Mouse (Mus musculus): ENCODE measurements at regions not wholly inside any gene's neighbourhood (a gene's known extent, or its start where the extent isn't known, plus 50 kb on each side); places are given as distances from the start of the nearest gene placed in this dataset.

- H3K27ac ChIP-seq, result no peak overlapping the region
- H3K9ac ChIP-seq, result no peak overlapping the region
- no peak overlapping the region for H3K4me2 ChIP-seq
- ATAC-seq (replicated peaks; ENCODE audit: low FRiP score), result no peak
- no peaks in the 10 kb centered on the region for H3K9me3 ChIP-seq (replicated peaks)
- H3K4me1 ChIP-seq, result no peaks in the 10 kb centered on the region
- H3K36me3 ChIP-seq, result no peaks in the 10 kb centered on the region
- no peaks in the 10 kb centered on the region for H3K27me3 ChIP-seq
- no peak overlapping the region for H3K4me3 ChIP-seq (replicated peaks)
- 70% methylated on average over 2 of the region's 2 CpGs for WGBS
Measured at GRCm38 (mm10) chr1:127062430-127062829, 142.4 kb upstream of the Mgat5 start.

DNA sequence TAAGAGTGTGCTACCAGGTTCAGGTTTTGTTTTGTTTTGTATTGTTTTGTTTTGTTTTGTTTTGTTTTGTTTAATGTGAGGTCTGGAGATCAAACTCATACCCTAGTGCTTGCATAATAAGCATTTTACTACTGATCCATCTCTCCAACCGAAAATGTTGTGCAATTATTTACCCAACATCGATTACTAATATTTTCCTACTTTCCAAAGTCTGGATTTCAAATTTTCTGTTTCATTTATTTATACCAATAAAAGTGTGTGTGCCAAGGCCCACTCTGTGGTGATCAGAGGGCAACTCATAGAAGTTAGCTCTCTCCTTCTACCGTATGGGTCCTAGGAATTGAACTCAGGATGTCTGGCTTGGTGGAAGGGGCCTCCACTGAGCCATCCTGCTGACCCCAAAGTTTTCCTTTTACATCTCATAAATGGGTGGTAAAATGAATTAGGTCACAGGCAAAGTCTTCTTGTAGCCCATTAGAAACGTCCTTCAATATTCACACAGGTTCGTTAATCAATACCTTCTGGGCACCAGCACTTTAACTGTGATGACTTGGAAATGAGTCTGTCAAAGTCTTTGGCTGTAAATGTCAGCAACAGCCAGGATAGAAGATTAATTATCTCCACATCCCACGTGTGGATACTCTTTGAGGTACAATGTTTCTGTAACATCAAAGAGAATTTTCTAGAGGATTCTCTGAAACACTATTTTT is 158.9 kb upstream of the Mgat5 start:
- H3K27ac ChIP-seq, result no peak overlapping the region
- no peaks in the 10 kb centered on the region for H3K36me3 ChIP-seq
- H3K4me3 ChIP-seq (replicated peaks), result no peak overlapping the region
- H3K9me3 ChIP-seq (replicated peaks), result no peaks in the 10 kb centered on the region
- H3K4me2 ChIP-seq, result no peak overlapping the region
- no peak overlapping the region for H3K9ac ChIP-seq
- no peak for ATAC-seq (replicated peaks; ENCODE audit: low FRiP score)
- H3K27me3 ChIP-seq, result no peaks in the 10 kb centered on the region
- 62% methylated on average over 6 of the region's 6 CpGs for WGBS
- H3K4me1 ChIP-seq, result no peaks in the 10 kb centered on the region

- Histone ChIP-seq H3K9ac (no peak overlapping the region), H3K36me3 (no peaks in the 10 kb centered on the region), H3K27me3 (no peaks in the 10 kb centered on the region), H3K4me3 (replicated peaks) (no peak overlapping the region), H3K27ac (no peak overlapping the region), H3K4me1 (peaks cover 13% of the 10 kb centered on the region), H3K9me3 (replicated peaks) (no peaks in the 10 kb centered on the region), H3K4me2 (no peak overlapping the region)
- no peak for ATAC-seq (replicated peaks; ENCODE audit: low FRiP score)
- 95% methylated on average over 2 of the region's 2 CpGs for WGBS
Measured at GRCm38 (mm10) chr1:127034748-127035147, 170.1 kb upstream of the Mgat5 start.

DNA sequence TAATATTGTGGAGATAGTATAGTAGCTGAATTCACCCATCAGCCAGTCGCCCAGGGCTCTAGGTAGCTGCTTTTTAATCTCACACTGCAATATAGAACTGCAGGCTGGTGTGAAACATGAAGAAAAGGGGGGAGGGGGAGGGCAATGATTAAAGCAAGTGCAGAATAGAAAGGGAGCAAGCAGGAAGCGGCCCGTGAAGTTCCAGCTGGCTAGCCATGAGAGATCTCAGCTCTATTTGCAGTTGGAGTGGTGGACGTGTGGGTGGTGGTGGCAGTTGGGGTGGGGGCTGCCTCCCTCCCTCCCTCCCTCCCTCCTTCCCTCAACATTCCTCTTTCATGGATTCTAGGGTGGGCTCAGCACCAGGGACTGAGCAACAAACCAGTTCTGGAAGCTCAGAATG is 173.3 kb upstream of the Mgat5 start:
- H3K36me3 ChIP-seq, result no peaks in the 10 kb centered on the region
- no peak overlapping the region for H3K27ac ChIP-seq
- no peak overlapping the region for H3K9ac ChIP-seq
- 14% methylated on average over 4 of the region's 4 CpGs for WGBS
- ATAC-seq (replicated peaks; ENCODE audit: low FRiP score), result peak; percentile 94
- no peak overlapping the region for H3K4me2 ChIP-seq
- no peaks in the 10 kb centered on the region for H3K27me3 ChIP-seq
- H3K4me1 ChIP-seq, result peaks cover 13% of the 10 kb centered on the region
- H3K4me3 ChIP-seq (replicated peaks), result no peak overlapping the region
- no peaks in the 10 kb centered on the region for H3K9me3 ChIP-seq (replicated peaks)

GRCm38 (mm10) chr1:127028872-127029497 is 175.8 kb upstream of the Mgat5 start:
- Histone ChIP-seq H3K9ac (no peak overlapping the region), H3K4me1 (peaks cover 13% of the 10 kb centered on the region), H3K4me2 (no peak overlapping the region), H3K27me3 (no peaks in the 10 kb centered on the region), H3K27ac (no peak overlapping the region), H3K4me3 (replicated peaks) (no peak overlapping the region), H3K9me3 (replicated peaks) (no peaks in the 10 kb centered on the region), H3K36me3 (no peaks in the 10 kb centered on the region)
- ATAC-seq (replicated peaks; ENCODE audit: low FRiP score), result no peak
- 65% methylated on average over 1 of the region's 1 CpGs for WGBS

DNA sequence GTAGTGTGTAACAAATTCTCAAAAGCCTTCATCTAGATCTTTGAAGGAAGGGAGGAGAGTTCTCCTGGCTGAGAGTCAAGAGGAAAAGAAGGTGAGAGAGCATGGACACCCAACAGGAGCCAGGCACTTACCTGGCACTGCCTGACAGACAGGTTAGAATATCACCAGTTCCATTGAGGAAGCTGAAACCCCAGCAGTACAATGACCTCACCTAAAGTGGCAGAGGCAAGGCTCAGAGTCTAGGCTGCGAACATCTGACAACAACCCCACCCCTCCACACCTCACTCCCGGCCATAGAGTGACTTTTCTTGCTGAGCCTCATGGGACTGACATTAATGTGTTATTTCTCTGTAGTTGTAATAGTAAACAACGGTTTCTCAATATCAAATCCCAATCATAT is 181.7 kb upstream of the Mgat5 start:
- Histone ChIP-seq H3K36me3 (no peaks in the 10 kb centered on the region), H3K27ac (no peak overlapping the region), H3K9ac (no peak overlapping the region), H3K27me3 (no peaks in the 10 kb centered on the region), H3K9me3 (replicated peaks) (no peaks in the 10 kb centered on the region), H3K4me2 (no peak overlapping the region), H3K4me1 (no peaks in the 10 kb centered on the region), H3K4me3 (replicated peaks) (no peak overlapping the region)
- 76% methylated on average over 3 of the region's 3 CpGs for WGBS
- no peak for ATAC-seq (replicated peaks; ENCODE audit: low FRiP score)

DNA sequence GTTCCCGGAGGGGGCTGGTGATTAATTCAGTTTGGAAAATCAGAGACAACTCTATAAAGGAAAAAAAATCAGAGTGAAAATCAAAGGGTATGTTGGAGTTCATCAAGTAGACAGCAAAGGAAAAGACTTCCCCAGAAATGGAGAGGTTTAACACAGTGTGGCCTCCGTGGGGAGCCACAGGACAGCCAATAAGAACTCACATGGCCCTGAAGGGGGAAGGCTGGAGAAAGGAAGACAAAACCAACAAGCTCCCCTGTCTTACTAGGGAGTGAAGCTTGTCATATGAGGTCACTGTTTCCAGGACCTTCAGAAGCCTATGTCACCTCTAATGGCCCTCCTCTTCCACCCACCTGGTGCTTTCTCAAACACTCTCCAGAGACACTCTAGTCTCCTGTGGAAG is 187.1 kb upstream of the Nckap5 start:
- no peak overlapping the region for H3K27ac ChIP-seq

DNA sequence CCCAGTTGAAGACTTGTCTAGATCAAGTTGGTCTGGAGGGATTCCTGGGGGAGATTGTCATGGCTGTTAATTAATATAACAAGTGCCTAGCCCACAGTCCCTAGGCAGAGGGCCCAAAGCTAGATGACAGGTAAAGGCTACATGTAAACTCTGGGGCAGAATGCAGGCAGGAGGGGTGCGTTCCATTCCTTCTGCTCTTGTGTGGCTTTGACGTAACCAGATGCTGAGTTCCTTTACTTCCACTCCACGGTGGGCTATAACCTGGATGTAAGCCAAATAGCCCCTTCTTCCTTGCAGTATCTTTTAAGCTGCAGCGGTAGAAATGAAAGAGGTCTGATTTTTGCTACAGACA is 185.3 kb upstream of the Nckap5 start:
- no peaks in the 10 kb centered on the region for H3K27me3 ChIP-seq
- 73% methylated on average over 4 of the region's 4 CpGs for WGBS
- H3K9ac ChIP-seq, result no peak overlapping the region
- H3K4me2 ChIP-seq, result no peak overlapping the region
- ATAC-seq (replicated peaks; ENCODE audit: low FRiP score), result no peak
- no peaks in the 10 kb centered on the region for H3K36me3 ChIP-seq
- H3K4me1 ChIP-seq, result 0 out of 2 replicates have a peak, but pooled peaks cover 7% of the 10 kb centered on the region
- no peak overlapping the region for H3K27ac ChIP-seq
- H3K9me3 ChIP-seq (replicated peaks), result no peaks in the 10 kb centered on the region
- H3K4me3 ChIP-seq (replicated peaks), result no peak overlapping the region

More for the DNA sequence above, 187.1 kb upstream of the Nckap5 start:
- Histone ChIP-seq H3K9me3 (replicated peaks) (no peaks in the 10 kb centered on the region), H3K27me3 (no peaks in the 10 kb centered on the region), H3K9ac (no peak overlapping the region), H3K4me1 (0 out of 2 replicates have a peak, but pooled peaks cover 7% of the 10 kb centered on the region), H3K4me3 (replicated peaks) (no peak overlapping the region), H3K4me2 (no peak overlapping the region), H3K36me3 (no peaks in the 10 kb centered on the region)
- WGBS, result 71% methylated on average over 2 of the region's 2 CpGs
- ATAC-seq (replicated peaks; ENCODE audit: low FRiP score), result peak; percentile 49; the same call in 1 of the 2 replicates

DNA sequence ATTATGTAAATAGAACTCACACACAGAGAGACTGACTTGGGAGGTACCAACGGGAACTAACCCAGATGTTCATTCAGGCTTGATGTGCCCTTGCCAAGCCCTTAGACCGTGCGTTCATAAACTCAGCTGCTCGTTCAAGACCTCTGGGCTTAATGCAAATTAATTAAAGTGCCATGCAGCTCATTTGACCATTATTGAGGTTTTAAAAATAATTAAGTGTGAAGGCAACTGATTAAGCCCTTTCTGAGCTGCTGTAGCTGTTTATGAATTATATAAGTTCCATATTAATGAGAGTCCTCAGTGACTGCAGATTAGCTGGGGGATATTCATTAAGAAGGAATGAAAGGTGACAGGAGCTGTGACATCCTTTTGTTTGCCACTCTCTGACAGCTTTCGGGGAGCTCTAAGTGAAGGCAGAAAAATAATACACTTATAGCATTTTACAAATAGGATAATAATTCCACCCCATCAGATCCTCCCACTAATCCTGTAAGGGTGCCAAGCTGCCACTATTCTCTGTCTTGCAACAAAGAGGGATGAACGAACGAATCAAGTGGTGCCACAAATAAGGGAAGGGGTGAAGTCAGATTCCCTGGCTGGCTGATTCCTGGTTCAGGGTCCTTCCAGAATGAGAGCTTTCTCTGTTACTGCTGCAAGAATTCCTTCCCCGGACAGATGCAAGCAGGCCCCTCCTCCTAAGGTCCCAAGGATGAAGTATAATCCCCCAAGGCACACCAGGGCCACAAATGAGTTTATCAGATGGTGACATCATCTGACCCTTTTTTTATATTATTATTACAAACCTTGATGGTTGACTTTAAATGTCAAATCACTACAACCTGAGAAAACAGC is 184.7 kb upstream of the Nckap5 start:
- no peak overlapping the region for H3K4me3 ChIP-seq (replicated peaks)
- no peaks in the 10 kb centered on the region for H3K9me3 ChIP-seq (replicated peaks)
- H3K36me3 ChIP-seq, result no peaks in the 10 kb centered on the region
- no peak overlapping the region for H3K9ac ChIP-seq
- H3K4me2 ChIP-seq, result no peak overlapping the region
- 0 out of 2 replicates have a peak, but pooled peaks cover 7% of the 10 kb centered on the region for H3K4me1 ChIP-seq
- H3K27me3 ChIP-seq, result no peaks in the 10 kb centered on the region
- ATAC-seq (replicated peaks; ENCODE audit: low FRiP score), result no peak
- no peak overlapping the region for H3K27ac ChIP-seq
- 33% methylated on average over 8 of the region's 8 CpGs for WGBS

GRCm38 (mm10) chr1:127011901-127012300 is 181.3 kb upstream of the Nckap5 start:
- Histone ChIP-seq H3K27me3 (no peaks in the 10 kb centered on the region), H3K4me1 (0 out of 2 replicates have a peak, but pooled peaks cover 7% of the 10 kb centered on the region), H3K9ac (no peak overlapping the region), H3K9me3 (replicated peaks) (no peaks in the 10 kb centered on the region), H3K27ac (no peak overlapping the region), H3K36me3 (no peaks in the 10 kb centered on the region), H3K4me3 (replicated peaks) (no peak overlapping the region), H3K4me2 (no peak overlapping the region)
- ATAC-seq (replicated peaks; ENCODE audit: low FRiP score), result no peak
- 67% methylated on average over 6 of the region's 6 CpGs for WGBS

DNA sequence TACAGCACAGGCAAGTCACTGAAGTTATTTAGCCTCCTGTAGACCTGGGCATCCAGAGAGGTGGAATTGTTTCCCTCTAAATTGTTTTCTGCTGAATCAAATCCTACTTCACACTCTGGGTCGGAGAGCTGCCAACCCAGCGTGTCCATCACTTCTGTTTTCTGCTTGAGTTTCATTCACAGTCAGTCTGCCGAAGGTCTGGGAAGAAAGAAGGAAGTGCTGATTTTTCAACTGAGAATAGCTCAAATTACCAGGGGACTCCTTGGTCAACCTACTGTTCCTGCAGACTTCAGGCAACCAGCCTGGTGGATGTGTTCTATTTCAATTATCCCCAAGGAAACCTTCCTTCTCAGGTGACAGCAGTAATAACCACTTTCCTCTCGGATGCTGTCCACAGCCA is 179.1 kb upstream of the Nckap5 start:
- Histone ChIP-seq H3K27ac (no peak overlapping the region), H3K4me2 (no peak overlapping the region), H3K36me3 (no peaks in the 10 kb centered on the region), H3K9ac (no peak overlapping the region), H3K9me3 (replicated peaks) (no peaks in the 10 kb centered on the region), H3K4me1 (no peaks in the 10 kb centered on the region), H3K4me3 (replicated peaks) (no peak overlapping the region), H3K27me3 (no peaks in the 10 kb centered on the region)
- WGBS, result 48% methylated on average over 4 of the region's 4 CpGs
- no peak for ATAC-seq (replicated peaks; ENCODE audit: low FRiP score)

DNA sequence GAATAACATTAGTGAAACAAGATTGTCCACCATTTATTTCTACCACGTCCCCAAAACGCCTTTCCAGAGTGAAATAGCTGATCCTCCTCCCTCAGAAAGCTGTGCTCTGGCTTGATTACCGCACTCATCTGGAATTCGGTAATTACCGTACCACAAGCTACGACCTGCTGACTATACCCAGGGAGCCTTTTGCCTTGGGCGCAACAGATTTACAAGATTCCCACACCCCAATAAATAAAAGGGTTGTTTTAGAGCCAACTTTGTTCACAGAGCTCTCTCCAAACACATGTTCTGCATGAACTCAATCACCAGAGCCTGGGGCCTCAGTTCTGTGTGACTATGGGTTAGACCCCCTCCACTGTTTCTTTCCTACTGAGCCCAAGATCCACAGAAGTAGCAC is 171.1 kb upstream of the Nckap5 start:
- Histone ChIP-seq H3K9me3 (replicated peaks) (no peaks in the 10 kb centered on the region), H3K27me3 (no peaks in the 10 kb centered on the region), H3K36me3 (no peaks in the 10 kb centered on the region), H3K4me2 (no peak overlapping the region), H3K27ac (no peak overlapping the region), H3K9ac (no peak overlapping the region), H3K4me1 (0 out of 2 replicates have a peak, but pooled peaks cover 2% of the 10 kb centered on the region), H3K4me3 (replicated peaks) (no peak overlapping the region)
- 62% methylated on average over 7 of the region's 7 CpGs for WGBS
- ATAC-seq (replicated peaks; ENCODE audit: low FRiP score), result no peak

Data from kidney, embryonic 15.5 days (tissue).